Mouse (Mus musculus): ENCODE data around the gene Ank. TPM values are rescaled to one million over a fixed set of nuclear protein-coding genes. Genes with fewer than 3 reads are reported as not detected.

Gene Ank
- polyA plus RNA-seq, 3 experiments from 2014 or later: 12.4 to 20.7 (median 19.4) TPM

DNA sequence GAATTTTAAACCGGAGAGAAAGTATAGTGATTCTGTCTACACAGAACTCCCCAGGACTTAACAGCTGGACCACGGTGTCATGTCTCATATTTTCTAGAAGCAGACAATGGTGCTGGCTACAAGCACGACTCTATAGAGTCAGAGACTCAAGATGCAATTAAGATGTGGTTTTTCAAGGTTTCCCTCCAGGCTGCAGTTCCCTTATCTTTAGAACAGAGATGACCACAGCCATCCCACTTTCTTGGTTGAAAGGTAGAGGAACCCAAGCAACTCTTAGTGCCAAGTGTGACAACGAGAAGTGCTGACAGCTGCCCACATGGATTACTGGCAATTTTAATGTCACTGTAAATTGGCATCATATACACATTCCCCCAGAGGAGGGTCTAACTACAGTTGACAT is 143.1 kb downstream of the Ank start:
- no peak for ATAC-seq

DNA sequence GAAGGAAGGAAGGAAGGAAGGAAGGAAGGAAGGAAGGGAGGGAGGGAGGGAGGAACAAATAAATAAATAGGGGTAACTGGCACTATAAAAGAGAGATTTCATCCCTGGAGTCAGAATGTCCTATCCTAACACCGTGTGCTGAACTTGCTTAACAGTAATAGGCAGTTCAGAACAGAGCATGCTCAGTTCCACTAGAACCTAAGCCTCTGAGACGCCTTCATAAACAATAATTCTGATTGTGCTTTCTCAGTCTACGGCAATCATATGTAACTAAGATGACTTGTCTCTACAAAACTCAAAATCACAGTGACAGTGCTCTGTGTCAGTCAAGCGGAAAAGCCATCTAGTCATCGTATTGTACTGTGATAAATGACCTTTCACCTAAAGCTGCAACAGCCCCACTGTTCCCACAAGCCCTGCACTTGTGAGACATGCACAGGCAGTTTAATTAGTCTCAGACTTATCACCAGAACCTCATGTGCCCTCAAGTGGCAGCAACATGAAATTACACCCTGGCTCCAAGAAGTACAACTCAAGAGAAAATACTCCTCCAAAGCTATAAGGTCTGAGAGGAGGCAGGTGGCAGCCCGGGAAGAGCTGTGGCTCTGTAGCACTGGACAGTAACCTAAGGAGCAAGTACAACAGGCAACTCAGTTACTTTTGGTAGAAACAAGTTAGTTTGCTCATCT is 146.2 kb downstream of the Ank start:
- peak; percentile 98 for ATAC-seq

GRCm38 (mm10) chr15:27613255-27613654 is 146.8 kb downstream of the Ank start:
- ATAC-seq: no peak

DNA sequence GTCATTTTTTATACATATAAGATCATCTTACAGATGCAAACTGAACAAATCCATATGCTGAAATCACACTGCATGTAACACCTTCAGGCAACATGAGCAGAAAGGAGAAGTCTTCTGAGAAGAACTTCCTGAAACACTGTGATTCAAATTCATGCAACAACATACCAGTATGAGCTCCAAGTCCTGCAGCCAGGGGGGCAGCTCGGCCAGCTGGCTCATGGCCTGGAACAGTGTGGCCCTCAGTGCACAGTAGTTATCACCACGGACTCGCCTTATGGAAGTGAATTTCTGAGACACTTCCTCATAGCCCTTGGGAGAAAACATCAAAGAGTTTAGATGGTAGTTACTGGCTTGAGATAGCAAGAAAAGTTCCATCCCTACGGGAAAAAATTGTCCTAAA is 149.7 kb downstream of the Ank start:
- ATAC-seq: no peak

- ATAC-seq: no peak
Observed at GRCm38 (mm10) chr15:27617227-27617626, 150.8 kb downstream of the Ank start.

DNA sequence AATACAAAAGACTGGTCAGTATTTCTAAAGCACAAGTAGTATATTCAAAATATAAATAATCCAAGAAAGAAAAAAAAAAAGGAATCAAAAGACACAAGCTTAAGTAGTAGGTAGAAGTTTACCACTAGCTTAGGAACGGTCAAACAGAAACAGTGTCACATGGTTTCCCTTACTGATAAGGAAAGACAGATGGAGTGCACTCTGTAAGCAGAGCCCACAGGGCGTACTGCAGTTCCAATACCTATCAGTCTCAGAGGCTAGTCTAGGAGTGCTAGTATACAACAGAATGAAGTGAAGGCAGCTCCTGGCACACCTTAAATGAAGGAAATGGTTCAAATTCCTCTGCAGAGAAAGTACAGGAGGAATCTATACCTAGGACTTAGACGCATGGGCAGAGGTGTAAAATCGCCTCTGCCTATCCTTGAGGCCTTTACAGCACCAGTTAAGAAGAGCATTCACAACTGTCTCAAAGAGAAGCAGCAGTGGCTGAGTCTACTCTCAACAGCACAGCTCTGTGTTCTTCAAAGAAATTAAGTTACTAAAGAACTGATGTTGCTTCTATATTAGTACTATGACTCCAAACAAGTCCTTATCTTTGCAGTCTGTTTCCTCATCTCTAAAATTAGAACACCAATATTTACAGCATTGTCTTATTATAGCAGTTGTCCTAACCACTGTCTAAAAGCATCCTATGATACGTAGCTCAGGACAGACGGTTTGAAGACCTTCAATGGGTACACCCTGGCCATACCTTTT is 152.5 kb downstream of the Ank start:
- no peak for ATAC-seq

DNA sequence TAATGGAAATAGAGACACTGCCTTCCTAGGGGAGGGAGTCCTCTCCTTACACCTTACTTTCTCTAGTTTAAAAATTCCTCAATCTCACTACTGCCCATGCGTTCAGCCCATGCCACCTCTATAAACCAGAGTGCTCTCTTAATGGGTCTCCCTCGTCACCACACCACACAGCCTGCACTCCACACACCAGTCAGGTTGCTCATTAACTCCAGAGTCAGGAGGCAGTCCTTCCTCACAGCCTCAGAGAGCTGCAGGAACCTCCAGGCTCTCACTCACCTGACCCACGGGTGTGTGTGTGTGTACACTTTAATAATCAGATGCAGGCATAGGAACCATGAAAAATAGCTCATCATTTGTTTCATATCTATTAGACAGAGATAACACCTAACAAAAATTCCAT is 153.2 kb downstream of the Ank start:
- no peak for ATAC-seq

DNA sequence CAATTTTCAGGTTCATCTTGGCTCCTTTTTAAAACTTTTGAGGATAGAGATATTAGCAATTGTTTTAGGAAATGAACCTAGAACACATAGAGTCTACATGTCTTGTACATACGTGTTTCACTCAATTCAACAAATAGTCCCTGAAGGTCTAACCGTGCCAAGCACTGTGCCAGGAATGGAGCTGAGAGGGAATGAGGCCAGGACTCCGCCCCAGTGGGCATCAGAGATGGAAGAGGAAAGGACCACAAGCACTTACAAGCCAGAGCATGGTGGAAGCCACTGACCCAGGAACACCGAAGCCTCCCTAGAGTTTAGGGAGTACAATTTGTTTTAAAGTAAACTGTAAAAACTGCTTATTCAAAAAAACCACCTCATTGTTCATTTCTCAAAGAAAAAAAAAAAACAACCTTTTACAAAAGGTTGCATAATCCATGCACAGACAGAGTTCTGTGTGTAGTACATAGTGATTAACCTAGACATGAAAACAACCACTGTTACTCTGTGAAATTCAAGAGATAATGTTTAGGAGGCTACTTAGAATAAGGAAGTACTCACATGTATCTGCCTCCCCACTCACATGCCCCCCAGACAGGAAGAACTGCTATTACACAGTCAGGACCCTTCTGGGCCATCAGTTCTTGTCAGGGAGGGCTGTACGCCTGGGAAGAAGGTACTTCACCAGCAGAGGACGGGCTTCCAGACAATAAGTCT is 154.2 kb downstream of the Ank start:
- no peak for ATAC-seq

DNA sequence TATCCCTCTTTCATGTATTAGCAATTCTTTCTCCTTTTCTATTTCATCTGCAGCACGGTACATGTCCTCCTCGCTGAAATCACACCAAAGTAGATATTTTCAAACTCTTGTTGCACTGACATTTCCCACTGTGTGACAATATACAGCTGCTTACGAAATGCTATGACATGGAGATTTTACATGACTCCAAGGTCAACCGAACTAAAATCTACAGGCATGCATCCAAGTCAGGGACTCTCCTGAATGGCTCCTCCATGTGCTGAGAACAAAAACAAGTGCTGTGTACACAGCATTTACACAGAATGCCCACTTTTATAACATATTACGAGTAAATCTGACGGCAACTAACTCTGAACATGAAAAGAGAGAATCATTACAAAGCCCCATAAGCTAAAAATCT is 156.8 kb downstream of the Ank start:
- ATAC-seq: no peak

GRCm38 (mm10) chr15:27625014-27625889 is 158.8 kb downstream of the Ank start:
- ATAC-seq: peak; percentile 29

DNA sequence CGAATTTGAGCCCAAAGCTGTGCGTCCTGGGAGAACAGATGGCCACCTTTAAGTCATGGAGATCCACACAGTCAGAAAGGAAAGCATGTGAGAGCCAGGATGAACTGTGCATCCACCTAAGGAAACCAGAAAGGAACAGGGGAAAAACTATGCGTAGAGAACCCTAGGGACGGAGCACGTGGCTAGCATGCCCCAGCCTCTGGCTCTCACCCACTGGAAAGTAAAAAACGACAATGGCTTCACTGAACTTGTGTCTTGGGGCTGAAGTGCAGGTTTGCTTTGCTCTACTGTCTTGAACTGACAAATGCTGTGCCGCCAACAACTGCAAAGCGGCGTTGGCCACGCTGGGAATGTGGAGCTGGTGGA is 159.4 kb downstream of the Ank start:
- no peak for ATAC-seq

- no peak for ATAC-seq
Observed at GRCm38 (mm10) chr15:27626314-27626713, 159.8 kb downstream of the Ank start.

DNA sequence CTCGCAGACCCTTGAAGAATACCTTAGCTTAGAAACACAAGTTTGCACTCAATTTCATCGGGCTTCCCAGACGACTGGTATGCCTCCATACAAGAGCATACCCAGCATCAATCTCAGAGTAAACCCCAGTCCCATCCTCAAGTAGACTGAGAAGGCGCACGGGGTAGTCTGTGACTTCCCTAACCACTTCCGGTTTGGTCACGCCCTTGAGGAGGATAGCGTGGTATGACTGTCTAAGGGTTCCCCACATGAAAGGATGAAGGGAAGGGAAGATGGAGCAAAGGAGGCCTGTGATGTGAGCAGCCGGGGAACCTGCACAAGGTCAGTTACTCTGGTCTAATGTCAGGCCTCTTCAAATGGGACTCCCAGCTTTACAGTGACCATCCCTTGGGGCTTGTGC is 161.3 kb downstream of the Ank start:
- ATAC-seq: peak; percentile 76

- no peak for ATAC-seq
Observed at GRCm38 (mm10) chr15:27629046-27629445, 162.6 kb downstream of the Ank start.

- peak; percentile 4 for ATAC-seq
Observed at GRCm38 (mm10) chr15:27629800-27630600, 163.5 kb downstream of the Ank start.

DNA sequence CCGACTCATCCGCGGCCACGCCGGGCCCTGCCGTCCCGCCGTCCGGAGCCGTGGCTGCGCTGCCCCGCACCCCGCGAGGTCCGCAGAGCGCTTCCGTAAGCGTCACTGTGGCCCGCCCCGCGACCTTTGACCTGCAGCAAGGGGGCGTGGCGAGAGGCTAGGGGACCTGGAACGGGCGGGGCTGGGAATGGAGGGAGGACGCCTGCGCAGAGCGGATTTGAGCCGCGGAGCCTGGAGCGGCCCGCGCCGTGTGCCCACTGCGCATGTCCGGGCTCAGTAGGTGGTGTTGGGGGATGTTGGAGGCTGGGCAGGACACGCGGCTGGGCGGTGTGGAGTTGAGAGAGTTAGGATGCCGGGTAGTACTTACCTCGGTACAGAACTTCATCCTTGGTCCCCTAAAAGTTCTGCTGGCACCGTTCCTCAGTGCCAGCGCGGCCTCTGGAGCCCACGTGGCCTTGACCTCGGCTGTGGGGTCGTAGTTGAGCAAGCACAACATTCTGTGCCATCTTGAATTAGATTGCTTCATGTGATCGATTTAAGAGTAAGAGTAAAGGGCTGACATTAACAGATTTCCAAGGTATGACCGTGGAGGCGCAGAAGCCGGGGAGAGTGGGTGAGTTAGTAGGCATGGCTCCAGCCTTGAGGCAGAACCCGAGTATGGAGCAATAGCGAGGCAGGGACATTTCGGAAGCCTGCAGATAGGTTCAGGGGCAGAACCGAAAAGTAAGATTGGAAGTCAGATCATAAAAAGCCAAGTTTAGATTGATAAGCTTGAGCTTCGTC is 164.3 kb downstream of the Ank start, which contains the start of gene Otulin:
Gene Otulin, minus strand, starts transcription at position 93 of the 783 bp plus-strand sequence.
- peak; percentile 80 for ATAC-seq

DNA sequence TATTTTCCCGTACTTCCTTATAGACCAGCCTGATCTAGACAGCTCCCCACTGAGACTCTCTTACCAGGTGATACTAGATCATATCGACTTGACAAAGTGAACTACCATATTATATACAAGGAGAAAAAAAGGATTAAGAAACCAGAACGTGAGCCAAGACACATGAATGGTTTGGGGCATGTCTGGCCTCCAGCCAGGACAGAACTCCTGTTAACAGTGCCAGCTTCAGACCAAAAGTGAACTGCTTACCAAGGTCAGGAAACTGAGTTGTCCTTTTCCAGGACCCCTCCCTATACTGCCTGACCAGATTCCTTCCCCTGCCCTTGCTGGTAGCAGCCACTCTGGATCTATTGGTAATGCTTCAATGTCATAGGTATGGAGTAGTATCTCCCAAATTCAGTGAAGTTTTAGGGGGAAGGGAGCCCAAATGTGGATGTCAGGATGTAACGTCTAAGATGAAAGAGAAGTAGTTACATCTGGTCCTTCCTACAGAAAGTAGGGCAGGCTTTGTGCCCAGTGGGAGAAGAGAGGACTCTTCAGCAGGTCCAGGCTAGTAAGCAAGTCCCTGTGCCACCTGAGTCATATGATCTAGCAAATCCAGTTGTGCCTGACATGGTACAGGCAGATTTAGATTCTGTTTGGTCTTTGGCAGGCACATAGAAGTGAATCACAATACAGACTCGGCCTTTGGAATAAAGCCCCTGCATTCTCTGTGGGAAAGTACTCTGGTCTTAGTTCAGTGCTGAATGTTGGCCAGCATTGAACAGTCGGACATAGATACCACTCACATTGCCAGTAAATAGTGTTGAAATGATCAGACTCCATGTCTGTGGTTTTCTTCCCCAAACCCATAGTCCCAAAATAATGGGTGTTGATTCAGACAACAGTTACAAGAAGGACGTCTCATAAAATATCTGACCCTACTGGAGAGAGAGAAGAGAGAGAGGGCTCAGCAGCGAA is 167.7 kb downstream of the Ank start:
- no peak for ATAC-seq

DNA sequence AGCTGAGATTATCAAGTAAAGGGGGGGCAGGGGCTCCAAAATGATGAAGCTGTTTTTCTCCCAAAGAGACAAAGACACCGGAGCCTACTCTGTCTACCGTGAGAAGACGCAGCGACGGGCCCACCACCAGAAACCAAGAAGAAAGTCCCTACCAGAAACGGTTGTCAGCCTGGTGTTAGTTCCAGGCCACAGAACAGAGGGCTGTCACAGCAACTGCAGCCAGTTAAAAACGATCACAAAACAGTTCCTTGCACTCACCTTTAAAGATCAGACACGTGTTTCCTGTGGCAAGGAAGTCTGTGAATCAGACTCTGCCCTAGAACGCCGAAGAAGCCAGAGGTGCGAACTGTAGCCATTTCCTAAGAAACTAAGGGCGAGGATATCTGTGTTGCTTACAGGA is 174.7 kb downstream of the Ank start:
- peak; percentile 98 for ATAC-seq

DNA sequence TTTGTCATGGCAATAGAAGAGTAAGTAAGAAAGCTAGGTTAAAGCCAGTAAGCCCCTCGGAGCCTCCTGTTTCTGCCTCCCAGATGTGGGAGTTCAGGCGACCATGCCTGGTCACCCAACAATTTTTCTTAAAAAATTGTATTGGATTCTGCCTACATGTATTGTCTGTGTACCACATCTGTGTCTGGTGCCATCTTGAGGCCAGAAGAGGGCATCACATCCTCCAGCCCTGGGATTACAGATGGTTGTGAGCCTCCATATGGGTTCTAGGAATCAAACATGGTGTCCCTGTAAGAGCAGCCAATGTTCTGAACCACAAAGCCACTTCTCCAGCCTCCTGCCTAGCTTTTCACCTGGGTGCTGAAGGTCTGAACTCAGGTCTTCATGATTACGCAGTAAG is 176.4 kb downstream of the Ank start:
- ATAC-seq: peak; percentile 31

Data from inflammation-experienced regulatory T-cells, adult 6 months (primary cell).